Mouse (Mus musculus): ENCODE results near the gene Nkg7.

DNA sequence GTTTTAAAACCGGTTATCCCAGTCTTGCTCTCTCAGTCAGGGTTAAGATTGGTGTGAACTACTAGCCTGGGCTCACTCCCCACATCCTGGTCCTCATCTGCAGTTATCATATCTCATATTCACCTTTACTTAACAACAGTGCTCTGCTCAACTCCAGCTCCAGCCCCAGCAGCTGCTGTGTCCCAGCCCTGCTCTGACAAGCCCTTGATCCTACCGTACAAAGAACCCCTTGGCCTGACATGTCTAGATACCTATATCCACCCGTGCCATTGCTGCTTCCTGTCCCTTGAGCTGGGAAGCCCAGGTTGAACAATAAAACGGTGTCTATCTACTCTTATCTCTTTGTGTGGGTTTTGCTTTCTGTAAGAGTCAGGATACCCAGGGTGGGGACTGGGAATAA lies 7.4 kb upstream of the Nkg7 start:
- TF ChIP-seq POLR2A (IDR thresholded peaks at IDR 0.05; ENCODE audit: extremely low read depth, insufficient read depth, low read length) (no peak), CTCF (IDR thresholded peaks at IDR 0.05; ENCODE audit: low read depth, low read length) (no peak)
